Mouse (Mus musculus) midbrain, embryonic 16.5 days (tissue): Measurements from ENCODE around the gene Bola3. TPM values are rescaled to one million over a fixed set of nuclear protein-coding genes. Genes with fewer than 3 reads are reported as not detected.

ENCODE experiments used
- ATAC-seq: fragments of 200-750 bp; cut with Nextera tagmentation; 2 replicates; pipeline ENCODE4 v1.8.0; 2017; ENCODE audit warnings: moderate TSS enrichment
- H3K27ac ChIP-seq: fragments of 300-500 bp; sonication (generic); 2 replicates; pipeline ENCODE4 v1.5.1; 2014; ENCODE audit warnings: mild to moderate bottlenecking, low read length, mixed read lengths
- H3K27me3 ChIP-seq: fragments of 300-500 bp; sonication (generic); 2 replicates; pipeline ENCODE4 v1.6.1; 2014; ENCODE audit warnings: low read depth, low read length, mixed read lengths; ENCODE audit not compliant: control insufficient read depth, insufficient read depth
- H3K36me3 ChIP-seq: fragments of 300-500 bp; sonication (generic); 2 replicates; pipeline ENCODE4 v1.6.1; 2014; ENCODE audit warnings: mild to moderate bottlenecking, low read length, moderate library complexity, mixed read lengths; ENCODE audit not compliant: control insufficient read depth, insufficient read depth
- H3K4me1 ChIP-seq: fragments of 300-500 bp; sonication (generic); 2 replicates; pipeline ENCODE4 v1.6.1; 2014; ENCODE audit warnings: mild to moderate bottlenecking, low read length, mixed read lengths; ENCODE audit not compliant: control insufficient read depth, insufficient read depth
- H3K4me2 ChIP-seq: fragments of 300-500 bp; sonication (generic); 2 replicates; pipeline ENCODE4 v1.6.1; 2014; ENCODE audit warnings: mild to moderate bottlenecking, low read length, mixed read lengths
- H3K4me3 ChIP-seq: fragments of 300-500 bp; sonication (generic); 2 replicates; pipeline ENCODE4 v1.5.1; 2014; ENCODE audit warnings: low read depth, mild to moderate bottlenecking, low read length, moderate library complexity, mixed read lengths
- H3K9ac ChIP-seq: fragments of 300-500 bp; sonication (generic); 2 replicates; pipeline ENCODE4 v1.6.1; 2014; ENCODE audit warnings: low read depth, low read length, mixed read lengths
- H3K9me3 ChIP-seq: fragments of 300-500 bp; sonication (generic); replicated peaks from 2 replicates; pipeline ENCODE4 v1.6.1; 2014; ENCODE audit warnings: mild to moderate bottlenecking, low read length, mixed read lengths; ENCODE audit not compliant: control insufficient read depth, poor library complexity, severe bottlenecking
- WGBS: fragments of 180-500 bp; shearing (Covaris S2); extraction: QIAGEN DNeasy Blood & Tissue Kit; methylation state at CpG from one replicate; pipeline ENCODE4 v1.1.7; 2014; 5-methylcytosine and 5-hydroxymethylcytosine counted together
- polyA plus RNA-seq: library from polyadenylated mRNA; unstranded; fragments of >200 nt; fragmentation: Nextera tagmentation; extraction: Ambion mirVana; gene quantifications from 2 replicates; pipeline ENCODE4 v1.2.1, GENCODE M21; 2015

Bola3 gene
- polyA plus RNA-seq, 1 experiment from 2014 or later: 50.0 TPM

DNA sequence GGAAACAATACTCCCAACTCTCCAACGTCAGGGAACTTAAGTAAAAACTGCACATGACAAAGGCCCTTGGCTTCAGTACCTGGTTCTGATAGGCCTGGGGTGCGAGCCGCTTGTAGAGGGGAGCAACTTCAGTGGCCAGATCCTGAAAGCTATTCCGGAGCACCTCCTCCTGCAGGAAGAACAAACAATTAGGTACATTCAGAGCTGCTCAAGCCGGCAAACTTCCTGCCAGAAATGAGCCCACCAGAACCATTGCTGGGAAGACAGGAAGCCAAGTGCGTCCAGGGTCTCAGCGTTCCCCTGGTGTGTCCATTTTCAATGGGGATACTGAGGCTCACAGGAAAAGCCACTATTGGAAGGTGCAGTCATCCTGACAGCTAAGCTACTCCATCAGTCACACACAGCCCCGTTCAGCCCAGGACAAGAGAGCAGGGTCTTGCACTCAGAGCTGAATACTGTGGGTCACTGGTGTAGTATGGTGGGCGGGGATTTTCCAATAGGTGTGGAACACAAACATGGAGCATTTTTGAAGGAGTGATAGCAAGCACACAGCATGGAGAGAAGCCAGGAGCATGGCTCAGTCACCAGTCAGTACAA, 24.9 kb downstream of the Bola3 start:
- Histone ChIP-seq H3K27me3 (no peaks in the 10 kb centered on the region), H3K4me1 (no peaks in the 10 kb centered on the region), H3K27ac (no peak overlapping the region), H3K4me2 (no peak overlapping the region), H3K36me3 (peaks cover 75% of the 10 kb centered on the region), H3K4me3 (no peak overlapping the region), H3K9ac (no peak overlapping the region), H3K9me3 (no peaks in the 10 kb centered on the region)
- no peak for ATAC-seq
- WGBS: 83% methylated on average over 9 of the region's 9 CpGs

DNA sequence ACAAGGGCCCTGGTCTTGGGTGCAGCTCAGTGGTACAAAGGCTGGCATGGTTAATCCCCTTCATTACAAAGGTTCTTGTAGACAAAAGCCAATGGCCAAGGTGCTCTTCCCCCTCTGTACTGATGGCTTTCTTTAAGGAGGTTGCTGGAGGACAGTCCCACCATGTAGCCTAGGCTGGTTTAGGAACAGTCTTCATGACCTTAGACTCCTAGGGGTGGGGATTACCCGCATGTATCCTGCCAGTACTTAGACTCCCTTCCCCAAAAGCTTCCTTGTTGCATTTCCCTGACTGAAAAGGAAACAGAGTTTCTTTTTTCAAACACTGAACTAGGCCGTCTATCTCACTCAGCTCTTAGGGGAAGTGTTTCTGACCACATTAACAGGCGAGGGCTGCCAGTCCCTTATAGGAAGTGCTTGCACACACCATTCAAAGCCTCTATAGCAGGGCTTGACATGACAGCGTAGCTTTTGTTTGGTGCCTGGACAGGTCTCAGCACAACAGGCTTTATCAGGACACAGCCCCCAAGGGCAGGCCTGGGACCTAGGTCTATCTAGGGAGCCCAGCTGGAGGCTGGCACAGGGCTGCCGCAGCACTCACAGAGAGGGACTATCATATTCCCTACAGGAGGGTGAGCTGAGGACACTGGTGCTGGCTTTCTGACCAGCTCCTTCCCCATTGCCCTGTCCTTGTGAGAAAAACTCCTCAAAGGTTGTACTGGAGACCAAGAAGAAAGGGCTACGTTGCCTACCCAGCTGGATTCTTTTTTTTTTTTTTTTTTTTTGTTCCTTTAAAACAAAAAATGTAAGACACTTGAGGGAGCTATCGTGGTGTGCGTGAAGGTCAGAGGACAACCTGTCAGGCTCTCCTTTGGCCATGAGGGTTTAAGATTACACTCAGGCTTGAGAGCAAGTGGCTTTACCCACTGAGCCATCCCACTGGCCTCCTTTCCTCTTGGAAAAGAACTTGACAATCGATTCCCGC, 32.9 kb downstream of the Bola3 start:
- WGBS: 89% methylated on average over 10 of the region's 10 CpGs
- Histone ChIP-seq H3K4me1 (no peaks in the 10 kb centered on the region), H3K4me2 (no peak overlapping the region), H3K36me3 (peaks cover 38% of the 10 kb centered on the region), H3K9me3 (no peaks in the 10 kb centered on the region), H3K27me3 (no peaks in the 10 kb centered on the region), H3K9ac (no peak overlapping the region), H3K27ac (no peak overlapping the region), H3K4me3 (no peak overlapping the region)
- no peak for ATAC-seq

DNA sequence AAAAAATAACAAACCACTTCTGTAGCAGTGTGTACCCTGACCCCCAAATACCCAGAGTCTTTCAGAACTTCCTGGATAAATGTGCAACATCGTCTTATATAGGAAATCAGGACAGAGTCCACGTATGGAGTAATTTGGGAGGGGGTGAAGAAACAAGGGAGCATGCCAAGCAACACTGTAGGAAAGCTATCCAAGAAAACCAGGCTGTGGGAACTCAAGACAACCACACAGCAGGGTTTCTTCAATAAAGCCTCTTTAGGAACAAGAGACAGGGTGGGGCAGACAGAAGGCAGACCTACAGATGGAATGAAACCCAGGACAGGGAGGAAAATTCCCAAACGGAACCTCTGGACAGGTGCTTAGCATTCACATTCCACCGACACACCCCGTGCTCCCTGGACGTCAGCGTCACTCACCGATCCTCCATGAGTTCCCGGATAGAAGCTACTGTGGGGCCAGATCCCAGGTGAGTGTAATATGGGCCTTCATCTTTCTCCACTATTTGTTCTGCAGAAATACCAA, 36.7 kb downstream of the Bola3 start:
- Histone ChIP-seq H3K4me2 (no peak overlapping the region), H3K4me1 (no peaks in the 10 kb centered on the region), H3K9me3 (no peaks in the 10 kb centered on the region), H3K27ac (no peak overlapping the region), H3K9ac (no peak overlapping the region), H3K36me3 (peaks cover 12% of the 10 kb centered on the region; the same call in 1 of the 2 replicates), H3K4me3 (no peak overlapping the region), H3K27me3 (no peaks in the 10 kb centered on the region)
- ATAC-seq: no peak
- WGBS: 92% methylated on average over 9 of the region's 9 CpGs

DNA sequence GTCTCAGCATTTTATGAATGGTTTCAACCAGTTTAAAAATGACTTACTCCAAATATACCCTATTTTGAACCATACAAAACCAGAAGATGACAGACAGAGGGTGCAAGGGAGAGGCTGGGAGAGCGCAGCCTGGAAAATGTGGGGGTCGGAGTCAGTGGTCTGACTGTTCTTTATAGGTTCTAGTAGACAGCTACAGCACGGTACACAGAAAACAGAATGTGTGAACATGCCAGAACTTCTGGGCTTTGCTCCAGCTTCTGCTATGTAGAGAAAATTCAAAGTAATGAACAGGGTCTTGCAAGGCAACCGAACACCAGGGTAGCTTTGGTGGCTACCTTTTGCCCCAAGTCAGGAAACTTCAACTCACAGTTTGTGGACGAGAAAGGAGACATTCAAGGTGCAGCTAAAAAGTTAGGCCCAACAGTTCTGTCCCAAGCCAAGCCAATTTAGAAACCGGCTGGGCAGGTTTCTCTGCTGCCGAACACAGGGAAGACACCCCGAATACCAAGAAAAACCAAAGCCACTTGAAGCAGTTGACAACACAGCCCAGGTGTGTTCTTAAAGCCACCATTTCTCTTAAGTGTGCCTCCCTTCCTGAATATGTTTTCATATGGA, 43.3 kb downstream of the Bola3 start:
- no peak for ATAC-seq
- no peaks in the 10 kb centered on the region for H3K9me3 ChIP-seq
- 90% methylated on average over 8 of the region's 8 CpGs for WGBS
- no peak overlapping the region for H3K27ac ChIP-seq
- no peak overlapping the region for H3K4me2 ChIP-seq
- peaks cover 7% of the 10 kb centered on the region for H3K36me3 ChIP-seq
- H3K9ac ChIP-seq: no peak overlapping the region
- no peak overlapping the region for H3K4me3 ChIP-seq
- H3K4me1 ChIP-seq: 0 out of 2 replicates have a peak, but pooled peaks cover 2% of the 10 kb centered on the region
- H3K27me3 ChIP-seq: no peaks in the 10 kb centered on the region

GRCm38 (mm10) chr6:83394122-83394521, 45.2 kb downstream of the Bola3 start:
- no peaks in the 10 kb centered on the region for H3K27me3 ChIP-seq
- H3K36me3 ChIP-seq: peaks cover 10% of the 10 kb centered on the region
- no peak overlapping the region for H3K9ac ChIP-seq
- 91% methylated on average over 4 of the region's 4 CpGs for WGBS
- H3K4me2 ChIP-seq: no peak overlapping the region
- H3K27ac ChIP-seq: no peak overlapping the region; the same call in 1 of the 2 replicates
- H3K9me3 ChIP-seq: no peaks in the 10 kb centered on the region
- peaks cover 4% of the 10 kb centered on the region; the same call in 1 of the 2 replicates for H3K4me1 ChIP-seq
- H3K4me3 ChIP-seq: no peak overlapping the region
- ATAC-seq: no peak

- no peak for ATAC-seq
- Histone ChIP-seq H3K27me3 (no peaks in the 10 kb centered on the region), H3K9me3 (no peaks in the 10 kb centered on the region), H3K4me3 (no peak overlapping the region), H3K4me1 (peaks cover 15% of the 10 kb centered on the region), H3K36me3 (peaks cover 10% of the 10 kb centered on the region), H3K4me2 (no peak overlapping the region), H3K9ac (no peak overlapping the region), H3K27ac (no peak overlapping the region)
- 95% methylated on average over 15 of the region's 15 CpGs for WGBS
These were observed 46.7 kb downstream of the Bola3 start for GRCm38 (mm10) chr6:83395544-83396229.

- H3K27ac ChIP-seq: no peak overlapping the region
- peaks cover 14% of the 10 kb centered on the region for H3K4me1 ChIP-seq
- H3K36me3 ChIP-seq: peaks cover 12% of the 10 kb centered on the region
- no peak overlapping the region for H3K4me2 ChIP-seq
- no peak overlapping the region for H3K4me3 ChIP-seq
- H3K27me3 ChIP-seq: no peaks in the 10 kb centered on the region
- no peak for ATAC-seq
- 96% methylated on average over 2 of the region's 2 CpGs for whole genome bisulfite sequencing
- no peaks in the 10 kb centered on the region for H3K9me3 ChIP-seq
- H3K9ac ChIP-seq: no peak overlapping the region
These were observed 47.8 kb downstream of the Bola3 start for GRCm38 (mm10) chr6:83396711-83397110.

DNA sequence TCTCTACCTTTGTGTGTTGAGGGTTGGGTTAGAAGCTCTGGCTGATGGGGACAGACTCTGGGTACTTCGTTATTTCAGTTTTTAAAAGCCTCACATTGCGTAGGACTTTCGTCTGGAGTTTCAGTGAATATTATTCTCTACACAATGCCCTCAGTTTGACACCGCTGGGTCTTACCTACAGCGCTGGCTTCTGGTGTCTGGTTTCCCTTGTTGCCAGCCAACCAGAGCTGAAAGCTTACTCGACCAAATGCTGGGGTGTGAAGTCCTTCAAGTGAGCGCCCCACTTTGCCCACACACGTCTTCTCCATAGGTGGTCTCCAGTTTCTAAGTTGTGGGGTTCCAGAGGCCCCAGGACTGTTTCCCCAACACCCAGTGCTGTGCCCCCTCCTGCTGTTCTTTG, 48.8 kb downstream of the Bola3 start:
- ATAC-seq: no peak
- H3K36me3 ChIP-seq: peaks cover 21% of the 10 kb centered on the region
- H3K27me3 ChIP-seq: no peaks in the 10 kb centered on the region
- H3K27ac ChIP-seq: no peak overlapping the region
- WGBS: 85% methylated on average over 8 of the region's 8 CpGs
- H3K4me2 ChIP-seq: no peak overlapping the region
- peaks cover 14% of the 10 kb centered on the region for H3K4me1 ChIP-seq
- H3K9ac ChIP-seq: no peak overlapping the region
- H3K9me3 ChIP-seq: no peaks in the 10 kb centered on the region
- no peak overlapping the region for H3K4me3 ChIP-seq
